Mouse (Mus musculus): ENCODE measurements around the gene Mbl2.
"Not testable (repeated sequence)": the region's sequence is repeated elsewhere in the genome, so short reads cannot be mapped to it uniquely, and the experiment has no call there.

- not testable (repeated sequence) for TF ChIP-seq POLR2A (IDR thresholded peaks at IDR 0.05; ENCODE audit: extremely low read depth, insufficient read depth, low read length); CTCF (IDR thresholded peaks at IDR 0.05; ENCODE audit: low read depth, low read length)
These were observed 10.1 kb upstream of the Mbl2 start for GRCm38 (mm10) chr19:30222593-30222992.
